Mouse (Mus musculus) cortical plate, adult 2 months (tissue): ENCODE measurements around the gene Fam57a.
"Not testable (repeated sequence)": the region's sequence is repeated elsewhere in the genome, so short reads cannot be mapped to it uniquely, and the experiment has no call there.

Experiments
- CTCF ChIP-seq: fragments of 200-500 bp; IDR thresholded peaks from 2 replicates; pipeline ENCODE4 v1.5.1; 2011; ENCODE audit warnings: mild to moderate bottlenecking, control low read depth, low read length; ENCODE audit not compliant: insufficient read depth; ENCODE audit errors: extremely low read depth
- POLR2A ChIP-seq: fragments of 200-500 bp; IDR thresholded peaks from 2 replicates; pipeline ENCODE4 v1.6.1; 2011; ENCODE audit warnings: mild to moderate bottlenecking, low read length, control low read depth; ENCODE audit not compliant: insufficient read depth; ENCODE audit errors: extremely low read depth

GRCm38 (mm10) chr11:76211595-76211994, 32.1 kb downstream of the Fam57a start:
- TF ChIP-seq POLR2A, CTCF: not testable (repeated sequence)
